Mouse (Mus musculus): ENCODE results near the gene Sfmbt1.

DNA sequence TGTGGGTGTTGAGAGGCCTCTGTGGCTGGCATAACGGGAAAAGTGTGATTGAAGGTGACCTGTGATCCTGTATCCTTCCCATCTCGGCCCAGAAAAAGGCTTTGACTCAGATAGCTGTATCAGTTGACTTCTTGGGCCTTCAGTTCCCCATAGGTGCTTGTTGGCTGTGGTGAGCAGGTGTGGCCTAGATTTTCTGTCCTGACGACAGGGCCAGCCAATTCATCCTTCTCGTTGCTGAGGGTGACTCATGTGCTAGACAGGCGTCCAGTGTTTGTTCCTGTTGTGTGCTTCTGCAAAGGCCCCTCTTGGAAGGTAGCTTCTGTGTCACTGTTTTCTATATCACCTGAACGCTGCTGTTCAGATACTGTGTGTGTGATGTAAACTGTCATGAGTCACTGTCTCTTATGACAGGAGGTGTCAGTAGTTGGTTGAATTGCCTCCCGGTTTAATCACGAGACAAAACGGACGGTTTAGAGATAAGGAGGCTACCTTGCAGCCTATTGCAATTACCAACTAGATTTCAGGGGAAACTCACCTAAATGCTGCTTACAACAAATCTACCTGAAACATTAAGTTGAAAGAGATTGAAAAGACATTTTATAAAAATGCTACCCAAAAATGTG lies 142.3 kb downstream of the Sfmbt1 start:
- TF ChIP-seq CHD2 (IDR thresholded peaks at IDR 0.05; ENCODE audit: low read depth, low read length) (no peak), MAFK (IDR thresholded peaks at IDR 0.05; ENCODE audit: insufficient read depth, low read depth, low read length) (no peak), ZNF384 (IDR thresholded peaks at IDR 0.05; ENCODE audit: low read depth, low read length) (no peak), HCFC1 (IDR thresholded peaks at IDR 0.05; ENCODE audit: borderline replicate concordance, insufficient read depth, low read length) (no peak), ZC3H11A (IDR thresholded peaks at IDR 0.05; ENCODE audit: borderline replicate concordance, low read depth, low read length) (no peak)

All from ES-E14 (cell line).